Mouse (Mus musculus): Measurements from ENCODE around the gene Gm17087.

Gm17087 gene

DNA sequence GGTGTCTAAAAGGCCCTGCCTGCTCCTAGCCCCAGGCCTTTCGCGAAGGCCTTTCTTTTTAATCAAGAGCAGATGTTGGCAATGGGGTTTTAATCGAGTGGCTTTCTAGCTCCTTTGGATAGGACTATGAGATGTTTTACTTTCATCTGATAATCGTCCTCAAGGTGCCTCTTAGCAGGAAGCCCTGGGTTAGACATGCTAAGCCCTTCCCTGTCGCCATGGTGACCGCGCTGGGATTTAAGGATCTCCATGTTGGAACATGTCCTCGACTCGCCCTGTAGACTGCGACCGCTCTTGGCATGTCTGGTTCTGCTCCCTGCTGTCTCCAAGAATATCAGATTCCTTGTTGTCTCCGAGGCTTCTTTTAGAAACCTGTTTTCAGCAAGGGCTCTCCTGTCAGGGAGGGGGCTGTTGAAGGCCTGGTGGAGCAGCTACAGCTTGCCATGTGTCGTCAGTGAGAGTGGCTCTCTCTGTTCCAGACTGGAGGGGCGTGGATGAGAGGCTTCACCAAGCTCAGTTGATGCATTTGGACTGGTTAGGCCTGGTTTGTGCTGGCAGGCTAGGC lies 24.7 kb downstream of the Gm17087 start:
- no peak for DNase-seq

DNA sequence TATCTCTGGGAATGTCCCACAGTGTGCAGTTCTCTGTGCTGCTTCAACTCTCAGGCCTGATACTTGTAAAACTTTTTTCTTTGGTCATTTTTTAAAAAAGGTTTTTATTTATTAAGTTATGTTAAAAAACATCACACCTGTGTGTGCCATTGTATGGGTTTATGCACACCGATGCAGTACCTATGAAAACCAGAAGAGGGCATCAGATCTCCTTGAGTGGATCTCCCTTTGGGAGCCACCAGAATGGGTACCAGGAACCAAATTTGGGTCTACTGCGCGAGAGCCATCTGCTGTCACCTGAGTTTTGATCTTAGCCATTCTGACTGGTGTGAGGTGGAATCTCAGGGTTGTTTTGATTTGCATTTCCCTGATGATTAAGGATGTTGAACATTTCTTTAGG lies 28.6 kb downstream of the Gm17087 start:
- no peak for DNase-seq

DNA sequence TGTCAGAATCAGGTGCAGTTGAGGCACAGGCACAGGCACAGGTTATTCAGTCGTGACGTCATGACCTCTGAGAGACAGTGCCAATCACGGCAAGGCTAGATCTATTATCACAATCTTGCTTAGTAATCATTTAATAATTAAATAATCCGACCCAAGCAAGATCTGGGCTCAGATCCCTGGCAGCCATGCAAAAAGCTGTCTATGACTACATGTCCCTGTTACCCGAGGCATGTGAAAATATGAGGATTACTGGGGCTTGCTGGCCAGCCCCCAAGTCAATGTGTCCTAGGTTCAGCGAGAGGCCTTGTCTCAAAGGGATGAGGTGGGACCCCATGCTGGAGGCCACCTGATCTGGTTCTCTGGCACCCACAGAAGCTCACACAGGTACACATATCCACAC lies 30.2 kb downstream of the Gm17087 start:
- no peak for DNase-seq

DNA sequence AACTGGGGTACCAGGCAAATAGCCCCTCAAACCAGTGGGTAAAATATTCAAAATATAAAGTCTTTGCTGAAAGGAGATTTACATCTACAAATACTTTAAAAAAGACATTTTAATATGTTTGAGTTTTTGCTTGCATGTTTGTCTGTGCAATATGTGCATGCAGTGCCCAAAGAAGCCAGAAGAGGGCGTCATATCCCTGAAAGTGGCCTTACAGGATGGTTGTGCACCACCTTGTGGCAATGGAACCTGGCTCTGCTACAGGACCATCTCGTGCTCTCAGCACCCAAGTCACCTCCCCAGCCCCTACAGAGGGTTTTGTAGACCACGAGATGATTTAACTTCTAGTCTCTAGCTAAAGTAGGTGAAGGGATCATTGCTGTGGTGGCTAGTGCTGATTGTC lies 32.9 kb downstream of the Gm17087 start:
- no peak for DNase-seq

DNA sequence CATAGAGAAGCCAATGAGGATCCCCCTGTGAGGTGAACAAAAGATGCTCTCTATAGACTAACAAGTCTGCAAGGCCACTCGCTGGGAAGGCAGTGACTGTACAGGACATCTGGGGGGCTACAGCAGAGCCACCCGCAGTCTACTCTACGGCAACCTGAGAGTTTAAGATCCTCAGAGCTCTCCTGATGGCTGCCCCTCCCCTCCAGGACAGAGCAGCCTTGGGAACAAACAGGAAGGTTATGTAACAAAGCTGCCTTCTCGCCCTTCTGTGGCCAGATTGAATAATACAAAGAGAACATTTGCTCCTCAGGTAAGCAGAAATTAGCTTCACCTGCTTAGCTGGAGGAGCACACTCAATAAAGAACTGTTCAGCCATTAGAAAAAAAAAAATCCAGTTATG lies 34.1 kb downstream of the Gm17087 start:
- DNase-seq = no peak

DNA sequence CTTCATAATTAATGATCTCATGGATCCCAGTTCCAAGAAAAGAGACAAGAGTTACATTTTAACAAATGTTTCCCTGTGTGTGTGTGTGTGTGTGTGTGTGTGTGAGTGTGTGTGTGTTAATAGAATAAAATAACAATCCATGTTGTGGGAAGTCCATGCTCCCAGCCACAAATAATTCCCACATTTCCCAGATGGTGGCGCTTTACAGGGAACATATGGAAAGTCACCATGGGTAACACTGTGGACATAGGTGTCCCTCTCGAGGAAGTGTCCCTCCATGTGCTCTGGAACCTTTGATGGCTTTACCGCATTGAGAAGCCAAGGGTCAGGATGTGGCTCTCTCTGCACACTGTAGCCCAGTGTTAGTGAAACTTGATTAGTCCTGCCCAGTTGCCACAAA lies 38.1 kb downstream of the Gm17087 start:
- no peak for DNase-seq

DNA sequence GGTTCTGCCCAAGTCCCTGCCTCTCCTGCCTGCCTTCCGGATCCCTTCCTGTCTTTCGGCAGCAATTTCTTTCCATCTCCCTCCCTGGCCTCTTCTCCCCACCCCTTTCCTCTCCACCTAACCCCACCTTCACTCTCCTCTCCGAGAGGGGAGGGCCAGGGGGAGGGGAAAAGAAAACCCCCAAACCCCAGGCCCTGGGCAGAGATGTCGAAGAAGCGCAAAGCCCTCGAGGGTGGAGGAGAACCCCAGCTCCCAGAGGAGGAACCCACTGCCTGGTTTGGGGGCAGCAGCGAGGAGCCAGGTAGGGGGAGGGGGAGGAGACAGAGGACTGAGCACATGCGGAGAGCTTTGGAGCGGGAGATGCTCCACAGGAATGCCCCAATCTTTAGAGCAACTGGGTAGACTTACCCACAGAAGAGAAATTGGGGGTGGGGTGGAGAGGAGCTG lies 39.9 kb downstream of the Gm17087 start:
- no peak for DNase-seq

DNA sequence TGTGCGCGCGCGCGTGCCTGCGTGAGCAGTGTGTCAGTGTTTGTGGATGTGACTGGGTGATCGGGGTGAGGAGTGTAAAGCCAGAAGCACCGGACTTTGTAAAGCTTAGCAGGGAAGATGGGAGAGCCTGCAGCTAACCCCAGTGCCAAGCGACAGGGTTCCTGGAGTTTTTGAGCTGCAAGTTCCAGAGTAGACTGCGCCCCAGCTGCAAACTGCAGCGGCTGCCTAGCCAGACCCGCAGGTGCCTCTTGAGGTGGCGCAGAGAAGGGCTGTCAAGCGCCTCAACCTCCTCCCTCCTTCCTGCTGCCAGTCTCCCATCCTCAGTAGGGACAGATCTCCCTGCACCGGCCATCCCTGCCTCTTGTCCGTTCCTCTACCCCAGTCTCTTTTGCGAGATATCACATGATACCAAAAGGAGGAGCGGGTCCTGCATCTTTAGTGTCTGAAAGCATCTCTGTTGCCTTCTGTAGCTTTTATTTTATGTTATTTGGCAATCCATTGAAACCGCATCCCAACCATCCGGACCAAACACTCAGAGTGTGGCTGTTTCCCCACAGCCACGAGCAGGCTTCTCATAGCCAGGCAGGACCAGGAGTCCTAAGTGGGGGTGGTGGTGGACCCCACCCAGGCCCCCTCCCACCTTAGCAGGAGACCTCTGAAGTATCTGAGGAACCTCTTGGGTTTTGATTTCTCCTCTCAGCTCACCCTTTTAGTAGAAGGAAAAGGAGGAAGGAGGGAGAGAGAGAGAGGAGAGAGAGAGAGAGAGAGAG lies 40.6 kb downstream of the Gm17087 start:
- no peak for DNase-seq

DNA sequence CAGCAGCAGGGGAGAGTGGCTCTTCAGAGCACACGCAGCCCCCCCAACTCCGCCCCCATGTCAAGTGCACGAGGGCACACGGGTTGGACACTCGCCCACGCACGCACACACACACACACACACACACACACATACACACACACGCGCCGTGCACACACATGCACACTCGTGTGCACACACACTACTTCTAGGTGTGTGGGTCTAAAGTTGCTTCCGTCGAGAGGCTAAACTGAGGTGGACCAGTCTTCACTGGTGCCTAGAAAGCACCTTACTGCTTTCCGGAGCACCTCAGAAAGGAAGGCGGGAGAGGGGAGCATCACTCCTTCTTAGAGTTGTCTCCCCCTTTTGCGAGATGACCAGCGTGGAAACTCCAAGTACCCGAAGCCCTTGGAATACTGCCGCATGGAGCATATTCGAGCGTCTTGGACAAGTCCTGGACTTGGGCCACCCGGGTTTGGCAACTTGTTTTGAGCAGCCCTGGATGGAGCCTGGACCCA lies 41.5 kb downstream of the Gm17087 start, which contains the start of gene Pde10a:
TSS of gene Pde10a (plus strand) at position 148 of the 497 bp plus-strand sequence.
- DNase-seq = peak; percentile 93

DNA sequence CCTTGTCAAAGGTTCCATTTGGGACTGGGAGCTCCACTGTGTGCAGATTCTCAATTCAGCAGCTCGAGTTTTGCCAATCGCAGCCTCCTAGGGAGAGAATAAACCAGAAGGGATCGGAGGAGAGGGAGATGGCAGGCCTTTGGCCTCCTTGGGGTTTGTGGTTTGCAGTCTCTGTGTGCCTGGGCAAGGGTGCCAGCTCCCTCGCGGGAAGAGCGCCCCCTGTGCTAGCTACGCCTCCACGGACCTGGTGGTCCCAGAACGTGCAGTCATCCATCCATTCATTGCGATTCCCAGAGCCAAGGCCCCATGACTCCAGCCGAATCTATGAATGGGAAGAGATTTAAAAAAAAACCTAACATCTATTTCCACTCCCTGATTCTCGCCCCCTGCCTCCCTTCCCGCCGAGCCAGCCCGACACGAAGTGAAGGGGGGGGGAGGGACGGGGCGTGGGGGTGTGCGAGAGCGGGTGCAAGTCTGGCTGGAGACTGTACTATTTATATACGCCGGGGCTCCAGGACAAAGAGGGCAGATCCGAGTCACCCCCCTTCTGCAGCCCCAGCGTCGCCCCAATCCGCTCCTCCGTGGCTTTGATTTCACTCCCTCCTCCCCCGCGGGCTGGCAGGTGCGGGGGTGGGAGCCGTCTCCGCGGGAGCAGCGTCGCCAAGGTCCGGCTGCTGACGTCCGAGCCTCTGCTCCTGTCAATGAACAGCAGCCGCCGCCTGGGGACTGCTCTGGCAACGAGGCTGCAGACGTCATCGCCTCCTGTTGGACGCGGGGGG lies 42.2 kb downstream of the Gm17087 start:
- DNase-seq = peak; percentile 98

DNA sequence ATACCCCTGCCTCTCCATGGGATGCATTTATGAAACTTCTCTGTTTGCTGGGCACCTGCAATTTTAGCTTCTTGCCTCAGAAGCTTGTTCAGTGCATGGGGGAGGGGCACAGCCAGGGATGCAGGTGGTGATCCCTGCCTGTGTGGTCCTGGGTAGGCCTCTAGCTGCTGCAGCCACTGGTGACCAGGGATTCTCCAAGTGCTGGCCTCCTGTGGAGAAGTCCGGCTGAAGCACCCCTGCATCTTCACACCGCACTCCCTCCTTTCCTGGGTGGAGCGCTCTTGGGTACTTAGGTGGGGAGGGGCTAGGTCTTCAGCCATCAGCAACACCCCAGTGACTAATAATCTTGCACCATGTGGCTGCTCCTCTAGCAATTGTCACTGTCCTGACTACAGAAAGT lies 42.8 kb downstream of the Gm17087 start:
- peak; percentile 90 for DNase-seq

DNA sequence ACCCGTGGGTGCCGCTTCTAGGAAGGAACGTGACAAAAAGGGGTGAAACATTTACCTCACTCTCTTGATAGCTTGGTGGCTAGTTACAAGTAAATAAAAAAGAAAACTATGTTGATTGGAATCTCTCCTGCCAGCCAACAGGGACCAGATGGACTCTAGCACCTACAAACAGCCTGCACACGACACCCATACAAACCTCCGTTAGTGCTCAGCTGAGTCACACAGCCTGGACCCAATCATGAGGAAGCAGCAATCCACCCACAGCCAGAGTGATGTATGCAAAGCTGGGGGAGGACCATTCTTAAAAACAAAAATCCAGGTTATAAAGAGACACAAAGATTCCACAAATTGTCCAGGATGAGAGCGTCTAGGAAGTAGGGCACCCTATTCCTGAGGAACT lies 50.7 kb downstream of the Gm17087 start:
- DNase-seq = no peak
